Mouse (Mus musculus): Measurements from ENCODE around the gene 2310039H08Rik.

2310039H08Rik gene

GRCm38 (mm10) chr17:46810672-46811071 is 38.2 kb downstream of the 2310039H08Rik start:
- no peak for DNase-seq

- DNase-seq, result no peak
Measured at GRCm38 (mm10) chr17:46812442-46812841, 40.0 kb downstream of the 2310039H08Rik start.

GRCm38 (mm10) chr17:46813637-46814036 is 41.2 kb downstream of the 2310039H08Rik start:
- DNase-seq, result no peak

GRCm38 (mm10) chr17:46814497-46814896 is 42.1 kb downstream of the 2310039H08Rik start:
- DNase-seq, result no peak

- DNase-seq, result no peak
Measured at GRCm38 (mm10) chr17:46816306-46816705, 43.9 kb downstream of the 2310039H08Rik start.

GRCm38 (mm10) chr17:46817734-46818158 is 45.3 kb downstream of the 2310039H08Rik start:
- no peak for DNase-seq

GRCm38 (mm10) chr17:46820628-46821027 is 48.2 kb downstream of the 2310039H08Rik start:
- DNase-seq, result peak; percentile 29
